Comparison of ENCODE assay signal across 24 mouse cellular contexts in the genomic region with DNA sequence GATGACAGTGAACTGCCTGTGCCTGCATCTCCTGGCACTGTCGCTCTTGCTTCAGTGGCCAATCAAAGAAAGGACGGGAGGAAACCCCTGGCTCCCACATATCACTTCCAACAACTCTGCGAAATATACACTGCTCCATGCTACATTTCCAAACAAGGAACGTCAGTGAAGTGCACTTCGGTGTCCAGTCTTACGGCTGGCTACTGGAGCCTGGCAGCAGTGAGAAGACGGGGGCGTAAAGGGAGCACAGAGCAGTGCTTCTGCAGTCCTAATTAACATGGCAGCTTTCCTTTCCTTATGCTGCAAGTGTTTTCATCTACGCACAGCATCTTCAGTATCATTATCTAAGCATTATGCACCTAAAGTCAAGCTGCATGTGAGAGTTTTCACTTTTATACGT. TPM values are rescaled to one million over a fixed set of nuclear protein-coding genes. Genes with fewer than 3 reads are reported as not detected.
A peak's percentile ranks its signal among the peaks of the same experiment; 100 is the strongest.
DNase-seq lines count a peak whose midpoint lies in the region; ATAC-seq lines count a peak whose summit lies in the region.
"Had no signal": no experiment of that assay in that cellular context is flagged by ENCODE, and none has a peak within 500 bp of the region (broad histone marks: within the 10 kb centered on the region; RNA-seq: fewer than 3 reads in every experiment).

No protein-coding gene starts in this region.

- no peak overlapping the region for H3K4me3 ChIP-seq in forebrain, embryonic 15.5 days
- no peak overlapping the region for H3K4me3 ChIP-seq in forebrain, embryonic 12.5 days (replicated peaks)
- no peak overlapping the region for H3K4me3 ChIP-seq in hindbrain, embryonic 14.5 days (replicated peaks; ENCODE audit: low read length)
- no peak overlapping the region for H3K4me3 ChIP-seq in hindbrain, embryonic 11.5 days (ENCODE audit: low read depth, low read length)
- H3K4me3 ChIP-seq: embryonic facial prominence, embryonic 10.5 days; heart, embryonic 15.5 days; intestine, embryonic 15.5 days; limb, embryonic 13.5 days; liver, embryonic 15.5 days; midbrain, embryonic 12.5 days; stomach, embryonic 15.5 days had no signal

- H3K9me3 ChIP-seq in forebrain, embryonic 15.5 days, result no peaks in the 10 kb centered on the region
- H3K9me3 ChIP-seq in forebrain, embryonic 12.5 days, result no peaks in the 10 kb centered on the region
- H3K9me3 ChIP-seq in hindbrain, embryonic 14.5 days (ENCODE audit: control insufficient read depth, low read length), result no peaks in the 10 kb centered on the region
- no peaks in the 10 kb centered on the region for H3K9me3 ChIP-seq in hindbrain, embryonic 11.5 days (ENCODE audit: control insufficient read depth, low read length)
- H3K9me3 ChIP-seq: embryonic facial prominence, embryonic 10.5 days; heart, embryonic 15.5 days; intestine, embryonic 15.5 days; limb, embryonic 13.5 days; liver, embryonic 15.5 days; midbrain, embryonic 12.5 days; stomach, embryonic 15.5 days had no signal

- 0 out of 2 replicates have a peak overlapping the region, but pooled peaks have one; percentile 1 for H3K27ac ChIP-seq in forebrain, embryonic 15.5 days (replicated peaks)
- H3K27ac ChIP-seq in forebrain, embryonic 12.5 days, result no peak overlapping the region
- 0 out of 2 replicates have a peak overlapping the region, but pooled peaks have one; percentile 21 for H3K27ac ChIP-seq in hindbrain, embryonic 14.5 days
- no peak overlapping the region for H3K27ac ChIP-seq in hindbrain, embryonic 11.5 days (ENCODE audit: low read depth, low read length)
- H3K27ac ChIP-seq: embryonic facial prominence, embryonic 10.5 days; heart, embryonic 15.5 days; intestine, embryonic 15.5 days; limb, embryonic 13.5 days; liver, embryonic 15.5 days; midbrain, embryonic 12.5 days; stomach, embryonic 15.5 days had no signal

- intact Hi-C loops in left cerebral cortex, postnatal 4 days (cut with DNase I), result no loop called here

- no peak for DNase-seq in hindbrain, embryonic 14.5 days (ENCODE audit: low spot score)
- no peak for DNase-seq in hindbrain, embryonic 11.5 days (ENCODE audit: low spot score)
- DNase-seq in left cerebral cortex, adult 18-20 months (ENCODE audit: low spot score in 2 of 2), result peak; percentile 29 to 39
- no peak for DNase-seq in left cerebral cortex, postnatal 4 days
- peak; percentile 69 for DNase-seq in brain, adult 2 months (ENCODE audit: low read depth, low spot score)
- no peak for DNase-seq in MN1 (ENCODE audit: low spot score)
- DNase-seq: adrenal gland, postnatal 25 days; cerebellum, adult 2 months; cerebellum, postnatal 36 days; gastrocnemius, postnatal 14 days; heart, postnatal 4 days; kidney, postnatal 10 days had no signal

- ATAC-seq in forebrain, embryonic 15.5 days (replicated peaks), result no peak
- no peak for ATAC-seq in forebrain, embryonic 12.5 days (ENCODE audit: low FRiP score)
- no peak for ATAC-seq in hindbrain, embryonic 14.5 days (ENCODE audit: low FRiP score)
- no peak for ATAC-seq in hindbrain, embryonic 11.5 days (ENCODE audit: low FRiP score)
- ATAC-seq: CD4-positive, CD25-positive, alpha-beta regulatory T cell, adult 4 months; forebrain, embryonic 14.5 days; lung, postnatal 0 days had no signal

- 0 out of 2 replicates have a peak, but pooled peaks cover 3% of the 10 kb centered on the region for H3K36me3 ChIP-seq in forebrain, embryonic 15.5 days
- peaks cover 4% of the 10 kb centered on the region; the same call in 1 of the 2 replicates for H3K36me3 ChIP-seq in forebrain, embryonic 12.5 days (replicated peaks)
- H3K36me3 ChIP-seq in hindbrain, embryonic 14.5 days (replicated peaks; ENCODE audit: control insufficient read depth, insufficient read depth), result no peaks in the 10 kb centered on the region; the same call in 1 of the 2 replicates
- H3K36me3 ChIP-seq in hindbrain, embryonic 11.5 days (ENCODE audit: control insufficient read depth, insufficient read depth, low read length), result no peaks in the 10 kb centered on the region
- H3K36me3 ChIP-seq: intestine, embryonic 15.5 days; midbrain, embryonic 12.5 days; stomach, embryonic 15.5 days had no signal

- H3K27me3 ChIP-seq in forebrain, embryonic 15.5 days, result no peaks in the 10 kb centered on the region
- no peaks in the 10 kb centered on the region for H3K27me3 ChIP-seq in forebrain, embryonic 12.5 days
- no peaks in the 10 kb centered on the region for H3K27me3 ChIP-seq in hindbrain, embryonic 14.5 days (ENCODE audit: control insufficient read depth, insufficient read depth, low read length)
- no peaks in the 10 kb centered on the region for H3K27me3 ChIP-seq in hindbrain, embryonic 11.5 days (ENCODE audit: control insufficient read depth, insufficient read depth, low read length)
- H3K27me3 ChIP-seq: heart, embryonic 15.5 days; intestine, embryonic 15.5 days; limb, embryonic 13.5 days; liver, embryonic 15.5 days; midbrain, embryonic 12.5 days; stomach, embryonic 15.5 days had no signal

- no peak overlapping the region for H3K4me2 ChIP-seq in forebrain, embryonic 15.5 days (replicated peaks)
- H3K4me2 ChIP-seq in forebrain, embryonic 12.5 days, result no peak overlapping the region
- H3K4me2 ChIP-seq in hindbrain, embryonic 14.5 days (replicated peaks), result no peak overlapping the region
- no peak overlapping the region for H3K4me2 ChIP-seq in hindbrain, embryonic 11.5 days (replicated peaks; ENCODE audit: low read depth, low read length)
- H3K4me2 ChIP-seq: heart, embryonic 15.5 days; intestine, embryonic 15.5 days; limb, embryonic 13.5 days; liver, embryonic 15.5 days; midbrain, embryonic 12.5 days; stomach, embryonic 15.5 days had no signal

- WGBS in forebrain, embryonic 15.5 days, result 71% methylated on average over 10 of the region's 10 CpGs
- WGBS in forebrain, embryonic 12.5 days, result 83% methylated on average over 10 of the region's 10 CpGs
- 70% methylated on average over 10 of the region's 10 CpGs for WGBS in hindbrain, embryonic 14.5 days
- WGBS in hindbrain, embryonic 11.5 days, result 89% methylated on average over 10 of the region's 10 CpGs

- H3K9ac ChIP-seq in forebrain, embryonic 15.5 days (replicated peaks), result no peak overlapping the region
- H3K9ac ChIP-seq in forebrain, embryonic 12.5 days, result no peak overlapping the region
- no peak overlapping the region for H3K9ac ChIP-seq in hindbrain, embryonic 14.5 days
- H3K9ac ChIP-seq in hindbrain, embryonic 11.5 days (ENCODE audit: low read depth, low read length), result no peak overlapping the region
- H3K9ac ChIP-seq: heart, embryonic 15.5 days; intestine, embryonic 15.5 days; limb, embryonic 13.5 days; liver, embryonic 15.5 days; midbrain, embryonic 12.5 days; stomach, embryonic 15.5 days had no signal

- peaks cover 8% of the 10 kb centered on the region for H3K4me1 ChIP-seq in forebrain, embryonic 15.5 days
- 0 out of 2 replicates have a peak, but pooled peaks cover 5% of the 10 kb centered on the region for H3K4me1 ChIP-seq in forebrain, embryonic 12.5 days
- H3K4me1 ChIP-seq in hindbrain, embryonic 14.5 days (replicated peaks; ENCODE audit: control insufficient read depth, insufficient read depth, low read length), result peaks cover 11% of the 10 kb centered on the region; the same call in 1 of the 2 replicates
- no peaks in the 10 kb centered on the region for H3K4me1 ChIP-seq in hindbrain, embryonic 11.5 days (replicated peaks; ENCODE audit: control insufficient read depth, insufficient read depth, low read length)
- H3K4me1 ChIP-seq: intestine, embryonic 15.5 days had no signal

RNA-seq across cellular contexts. Expression of a gene that starts 45.4 kb away (rescaled TPM):
- 20.4 and 23.2 TPM in 2 replicates for polyA plus RNA-seq in forebrain, embryonic 15.5 days (2015; fragmentation: Nextera tagmentation; extraction: Ambion mirVana)
- 32.0 and 33.3 TPM in 2 replicates for polyA plus RNA-seq in forebrain, embryonic 12.5 days (2016; fragmentation: Nextera tagmentation; extraction: Ambion mirVana)
- 21.5 and 22.3 TPM in 2 replicates for polyA plus RNA-seq in hindbrain, embryonic 14.5 days (2014; fragmentation: Nextera tagmentation; extraction: Ambion mirVana)
- polyA plus RNA-seq in hindbrain, embryonic 11.5 days (2014; fragmentation: Nextera tagmentation; extraction: Ambion mirVana), result 28.9 and 37.1 TPM in 2 replicates
- 10 to 100 TPM; 45.9 to 47.3 TPM for total RNA-seq in left cerebral cortex, adult 18-20 months (2021)
- total RNA-seq in left cerebral cortex, postnatal 4 days (2021), result 10 to 100 TPM; 50.1 to 51.5 TPM

Comparison
In these comparisons a context has a peak if more than half of its experiments do, and no peak if none do; other contexts are left out.
1. H3K27ac ChIP-seq: peak in forebrain, embryonic 15.5 days (single experiment) and hindbrain, embryonic 14.5 days (single experiment); none in forebrain, embryonic 12.5 days (single experiment) and hindbrain, embryonic 11.5 days (single experiment).
2. DNase-seq: peak in left cerebral cortex, adult 18-20 months (2 of 2) and brain, adult 2 months (single experiment); none in hindbrain, embryonic 14.5 days (single experiment), hindbrain, embryonic 11.5 days (single experiment), left cerebral cortex, postnatal 4 days (single experiment) and MN1 (single experiment).